Mouse (Mus musculus): ENCODE results near the gene Cacna1a.

DNA sequence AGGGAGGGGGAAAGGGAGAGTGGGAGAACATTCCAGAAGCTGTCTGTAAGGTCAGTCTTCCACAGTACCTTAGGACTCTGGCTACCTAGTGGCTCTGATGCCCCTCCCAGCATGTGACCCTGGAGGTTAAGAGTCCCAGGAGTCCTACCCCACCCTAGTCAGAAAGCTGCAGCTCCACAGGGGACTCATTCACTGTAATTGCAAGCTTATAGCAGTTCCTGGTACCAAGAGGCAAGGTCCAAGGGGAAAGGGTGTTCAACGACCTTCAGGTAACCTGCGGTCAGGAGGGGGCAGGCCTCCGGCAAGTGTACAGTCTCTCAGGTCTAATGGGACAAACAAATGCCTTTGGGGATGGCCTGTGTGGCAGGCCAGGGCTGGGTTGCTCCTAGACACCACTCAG, 262.0 kb downstream of the Cacna1a start:
- TF ChIP-seq CTCF (IDR thresholded peaks at IDR 0.05; ENCODE audit: low read depth) (no peak), EP300 (IDR thresholded peaks at IDR 0.05; ENCODE audit: low read depth) (no peak)
